ENCODE assay signal across 8 mouse cellular contexts in genomic region chr3:101599920-101600741, GRCm38 (mm10). TPM values are rescaled to one million over a fixed set of nuclear protein-coding genes. Genes with fewer than 3 reads are reported as not detected.
DNase-seq lines count a peak whose midpoint lies in the region; ATAC-seq and TF ChIP-seq lines count a peak whose summit lies in the region.

No protein-coding gene starts in this region.

- no peaks in the 10 kb centered on the region for H3K36me3 ChIP-seq in intestine, embryonic 16.5 days (ENCODE audit: control insufficient read depth, insufficient read depth, low read length)
- H3K36me3 ChIP-seq in neural tube, embryonic 13.5 days, result no peaks in the 10 kb centered on the region

- no peaks in the 10 kb centered on the region for H3K27me3 ChIP-seq in intestine, embryonic 16.5 days (replicated peaks; ENCODE audit: control insufficient read depth, insufficient read depth, low read length)
- no peaks in the 10 kb centered on the region for H3K27me3 ChIP-seq in neural tube, embryonic 13.5 days

- 13% methylated on average over 4 of the region's 4 CpGs for WGBS in intestine, embryonic 16.5 days
- 24% methylated on average over 4 of the region's 4 CpGs for WGBS in neural tube, embryonic 13.5 days

- no peak for TF ChIP-seq CTCF in left cerebral cortex, adult 2 months (IDR thresholded peaks at IDR 0.05)
- no peak for TF ChIP-seq CTCF in cortical plate, adult 2 months (IDR thresholded peaks at IDR 0.05; ENCODE audit: extremely low read depth, insufficient read depth, low read length)

- H3K9ac ChIP-seq in intestine, embryonic 16.5 days (ENCODE audit: low read depth, low read length), result peak overlapping the region; percentile 53; the same call in 1 of the 2 replicates
- H3K9ac ChIP-seq in neural tube, embryonic 13.5 days, result peak overlapping the region; percentile 47

- no peak for DNase-seq in left cerebral cortex, adult 2 months (ENCODE audit: extremely low spot score in 1 of 2, low spot score in 2 of 2)
- DNase-seq in left cerebral cortex, postnatal 10 days (ENCODE audit: extremely low spot score in 1 of 2, low spot score in 2 of 2), result no peak
- no peak for DNase-seq in layer of hippocampus, postnatal 14 days (ENCODE audit: low spot score in 2 of 2)
- no peak for DNase-seq in adrenal gland, adult 18-20 months (ENCODE audit: low spot score in 2 of 2)
- DNase-seq in thymus, adult 18-20 months, result no peak

- peak overlapping the region; percentile 42 for H3K27ac ChIP-seq in left cerebral cortex, adult 2 months
- H3K27ac ChIP-seq in cortical plate, adult 2 months (ENCODE audit: insufficient read depth, low read length), result no peak overlapping the region
- H3K27ac ChIP-seq in intestine, embryonic 16.5 days (ENCODE audit: low read length), result peak overlapping the region; percentile 57; the same call in 1 of the 2 replicates
- H3K27ac ChIP-seq in neural tube, embryonic 13.5 days (replicated peaks), result 0 out of 2 replicates have a peak overlapping the region, but pooled peaks have one; percentile 23

- H3K4me3 ChIP-seq in left cerebral cortex, adult 2 months, result peak overlapping the region; percentile 83
- peak overlapping the region; percentile 8; the same call in 1 of the 2 replicates for H3K4me3 ChIP-seq in cortical plate, adult 2 months (ENCODE audit: insufficient read depth, low read length)
- H3K4me3 ChIP-seq in intestine, embryonic 16.5 days (ENCODE audit: low read length), result peak overlapping the region; percentile 31
- 0 out of 2 replicates have a peak overlapping the region, but pooled peaks have one; percentile 79 for H3K4me3 ChIP-seq in neural tube, embryonic 13.5 days

- no peak for ATAC-seq in intestine, embryonic 16.5 days
- no peak for ATAC-seq in neural tube, embryonic 13.5 days (ENCODE audit: low read depth)

- TF ChIP-seq POLR2A in cortical plate, adult 2 months (IDR thresholded peaks at IDR 0.05; ENCODE audit: extremely low read depth, insufficient read depth, low read length), result no peak

- intact Hi-C loops in left cerebral cortex, adult 2 months (cut with DNase I), result loop anchor here (5.0 kb wide), 1 partner anchor 93 kb away; no protein-coding TSS in a partner anchor
- intact Hi-C loops in left cerebral cortex, postnatal 10 days (cut with DNase I), result loop anchor here (5.0 kb wide), 1 partner anchor 207 kb away; no protein-coding TSS in a partner anchor

- H3K4me1 ChIP-seq in cortical plate, adult 2 months (ENCODE audit: control insufficient read depth, insufficient read depth, low read length), result peaks cover 22% of the 10 kb centered on the region
- H3K4me1 ChIP-seq in intestine, embryonic 16.5 days (ENCODE audit: control insufficient read depth, insufficient read depth, low read length), result peaks cover 65% of the 10 kb centered on the region
- H3K4me1 ChIP-seq in neural tube, embryonic 13.5 days (replicated peaks), result peaks cover 86% of the 10 kb centered on the region

- peak overlapping the region; percentile 88 for H3K4me2 ChIP-seq in intestine, embryonic 16.5 days (ENCODE audit: low read depth, low read length)
- peak overlapping the region; percentile 72 for H3K4me2 ChIP-seq in neural tube, embryonic 13.5 days

- H3K9me3 ChIP-seq in intestine, embryonic 16.5 days (ENCODE audit: control insufficient read depth, low read length), result no peaks in the 10 kb centered on the region
- no peaks in the 10 kb centered on the region for H3K9me3 ChIP-seq in neural tube, embryonic 13.5 days

RNA-seq across cellular contexts. Expression of gene Atp1a1, which starts 4.4 kb away (rescaled TPM):
- total RNA-seq in left cerebral cortex, adult 2 months (2021), result 1,000 to 10,000 TPM; 1,018 to 1,116 TPM
- 100 to 1,000 TPM; 622 to 655 TPM for total RNA-seq in left cerebral cortex, postnatal 10 days (2021)
- 817 and 830 TPM in 2 replicates for polyA plus RNA-seq in cortical plate, adult 2 months (2012; rRNA removed)
- polyA plus RNA-seq in intestine, embryonic 16.5 days (2015; fragmentation: Nextera tagmentation; extraction: Ambion mirVana), result 262 and 319 TPM in 2 replicates
- polyA plus RNA-seq in neural tube, embryonic 13.5 days (2015; fragmentation: Nextera tagmentation; extraction: Ambion mirVana), result 66.4 and 69.5 TPM in 2 replicates
- total RNA-seq in layer of hippocampus, postnatal 14 days (2021), result 100 to 1,000 TPM; 455 to 471 TPM
- 100 to 1,000 TPM; 737 to 778 TPM for total RNA-seq in adrenal gland, adult 18-20 months (2021)

Comparison
In these comparisons a context has a peak if more than half of its experiments do, and no peak if none do; other contexts are left out.
1. H3K4me3 ChIP-seq: peak in every context shown above with its lines; median percentile 83 in left cerebral cortex, adult 2 months; 79 in neural tube, embryonic 13.5 days; 31 in intestine, embryonic 16.5 days; 8 in cortical plate, adult 2 months.